ENCODE assay signal across 17 mouse cellular contexts in genomic region chr15:26553620-26554019, GRCm38 (mm10).
"Had no signal": no experiment of that assay in that cellular context is flagged by ENCODE, and none has a peak within 500 bp of the region (broad histone marks: within the 10 kb centered on the region; RNA-seq: fewer than 3 reads in every experiment).

No protein-coding gene starts in this region.

- ATAC-seq: liver, postnatal 0 days; lung, postnatal 0 days; midbrain, embryonic 15.5 days had no signal

- H3K9me3 ChIP-seq: liver, embryonic 15.5 days; lung, embryonic 15.5 days; midbrain, embryonic 15.5 days; neural tube, embryonic 12.5 days; stomach, embryonic 15.5 days had no signal

- H3K27ac ChIP-seq: liver, embryonic 15.5 days; lung, embryonic 15.5 days; macrophage; midbrain, embryonic 15.5 days; neural tube, embryonic 12.5 days; stomach, embryonic 15.5 days; stomach, postnatal 0 days had no signal

- H3K4me2 ChIP-seq: liver, embryonic 15.5 days; lung, embryonic 15.5 days; midbrain, embryonic 15.5 days; neural tube, embryonic 12.5 days; stomach, embryonic 15.5 days had no signal

- H3K4me3 ChIP-seq: liver, embryonic 15.5 days; lung, embryonic 15.5 days; megakaryocyte, embryonic 14.5 days; midbrain, embryonic 15.5 days; neural tube, embryonic 12.5 days; stomach, embryonic 15.5 days had no signal

- H3K4me1 ChIP-seq: liver, embryonic 15.5 days; lung, embryonic 15.5 days; megakaryocyte, embryonic 14.5 days; midbrain, embryonic 15.5 days; neural tube, embryonic 12.5 days; stomach, embryonic 15.5 days had no signal

- H3K9ac ChIP-seq: liver, embryonic 15.5 days; liver, postnatal 0 days; lung, embryonic 15.5 days; midbrain, embryonic 15.5 days; neural tube, embryonic 12.5 days; stomach, embryonic 15.5 days had no signal

- DNase-seq: liver, postnatal 0 days; lung, adult 2 months; lung, postnatal 14 days; lung, postnatal 36 days; right cerebral cortex, postnatal 14 days; thymus, adult 2 months; thymus, postnatal 25 days; thymus, postnatal 4 days had no signal

- H3K27me3 ChIP-seq: liver, embryonic 15.5 days; lung, embryonic 15.5 days; megakaryocyte, embryonic 14.5 days; midbrain, embryonic 15.5 days; neural tube, embryonic 12.5 days; stomach, embryonic 15.5 days had no signal

- H3K36me3 ChIP-seq: liver, embryonic 15.5 days; midbrain, embryonic 15.5 days had no signal
